Mouse (Mus musculus) heart, adult 9 months (tissue): ENCODE measurements around the gene Coil.

Source experiments
- DNase-seq, 2 experiments: peaks; one replicate each; pipeline ENCODE4 v3.0.0; 2022; ENCODE audit warnings: low spot score in 2 of 2

The Coil gene

GRCm38 (mm10) chr11:88970202-88970732, at the start of gene Coil:
TSS of gene Coil (plus strand) at chr11:88970252.
- DNase-seq: peak in 1 of 2 experiments; percentile 27

GRCm38 (mm10) chr11:88926566-88926965, 43.5 kb upstream of the Coil start:
- no peak for DNase-seq

- DNase-seq: no peak
These were observed 38.1 kb upstream of the Coil start for GRCm38 (mm10) chr11:88931692-88932530.

GRCm38 (mm10) chr11:88933030-88933429, 37.0 kb upstream of the Coil start:
- no peak for DNase-seq

- DNase-seq: no peak
These were observed 35.7 kb upstream of the Coil start for GRCm38 (mm10) chr11:88934089-88935000.

GRCm38 (mm10) chr11:88937886-88938285, 32.2 kb upstream of the Coil start:
- no peak for DNase-seq

GRCm38 (mm10) chr11:88938770-88939169, 31.3 kb upstream of the Coil start:
- DNase-seq: no peak

GRCm38 (mm10) chr11:88939634-88940033, 30.4 kb upstream of the Coil start:
- no peak for DNase-seq

- DNase-seq: no peak
These were observed 28.6 kb upstream of the Coil start for GRCm38 (mm10) chr11:88941489-88941888.

- no peak for DNase-seq
These were observed 24.0 kb upstream of the Coil start for GRCm38 (mm10) chr11:88945971-88946585.

GRCm38 (mm10) chr11:88948896-88949295, 21.2 kb upstream of the Coil start:
- no peak for DNase-seq

GRCm38 (mm10) chr11:88949802-88950639, 20.0 kb upstream of the Coil start:
- DNase-seq: no peak

GRCm38 (mm10) chr11:88950640-88951250, 19.3 kb upstream of the Coil start:
- no peak for DNase-seq

GRCm38 (mm10) chr11:88951576-88951975, 18.5 kb upstream of the Coil start:
- DNase-seq: no peak

- no peak for DNase-seq
These were observed 17.9 kb upstream of the Coil start for GRCm38 (mm10) chr11:88952117-88952516.

GRCm38 (mm10) chr11:88953582-88953981, 16.5 kb upstream of the Coil start:
- DNase-seq: no peak

- DNase-seq: peak; percentile 20 to 23
These were observed 15.2 kb upstream of the Coil start for GRCm38 (mm10) chr11:88954803-88955202.

GRCm38 (mm10) chr11:88955217-88955969, 14.7 kb upstream of the Coil start, which contains the start of gene Scpep1:
TSS of gene Scpep1 (minus strand) at chr11:88955465.
- peak; percentile 94 to 97 for DNase-seq

GRCm38 (mm10) chr11:88958851-88959250, 11.2 kb upstream of the Coil start:
- DNase-seq: no peak
